Mouse (Mus musculus): ENCODE measurements around the gene Iqcg.

The Iqcg gene

DNA sequence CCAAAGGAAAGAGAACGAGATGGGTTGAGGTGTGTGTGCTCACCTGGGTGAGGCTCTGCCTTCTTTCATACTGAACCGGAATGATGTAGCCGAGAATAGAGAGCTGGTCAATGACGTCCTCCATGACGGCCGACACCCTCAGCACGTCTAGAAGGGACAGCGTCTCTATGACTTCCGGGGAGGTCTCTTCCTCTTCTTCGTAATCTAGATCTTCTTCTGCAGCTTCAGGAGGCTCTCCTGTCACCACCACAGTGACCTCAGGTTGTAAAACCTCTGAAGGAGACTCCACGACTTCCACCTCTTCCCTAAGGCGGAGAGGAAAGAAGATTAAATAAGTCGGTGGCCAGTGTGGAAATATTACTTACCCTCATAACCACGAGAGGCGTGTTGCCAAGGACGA lies 6.2 kb downstream of the Iqcg start:
- DNase-seq, result no peak

DNA sequence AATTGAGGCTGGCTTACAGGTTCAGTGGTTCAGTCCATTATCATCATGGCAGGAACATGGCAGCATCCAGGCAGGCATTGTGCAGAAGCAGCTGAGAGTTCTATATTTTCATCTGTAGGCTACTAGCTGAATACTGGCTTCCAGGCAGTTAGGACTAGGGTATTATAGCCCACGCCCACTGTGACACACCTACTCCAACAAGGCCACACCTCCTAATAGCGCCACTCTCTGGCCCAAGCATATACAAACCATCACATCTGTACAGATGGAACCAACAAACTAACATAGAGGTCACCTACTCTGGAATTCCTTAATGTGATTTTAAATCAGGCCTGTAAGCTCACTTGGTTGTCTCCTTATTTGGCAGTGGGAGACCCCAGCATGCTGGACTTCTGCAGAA lies 7.3 kb downstream of the Iqcg start:
- DNase-seq, result no peak

GRCm38 (mm10) chr16:33048004-33048403 lies 8.0 kb downstream of the Iqcg start:
- no peak for DNase-seq

- peak; percentile 23 for DNase-seq
Measured at GRCm38 (mm10) chr16:33043268-33043667, 12.8 kb downstream of the Iqcg start.

DNA sequence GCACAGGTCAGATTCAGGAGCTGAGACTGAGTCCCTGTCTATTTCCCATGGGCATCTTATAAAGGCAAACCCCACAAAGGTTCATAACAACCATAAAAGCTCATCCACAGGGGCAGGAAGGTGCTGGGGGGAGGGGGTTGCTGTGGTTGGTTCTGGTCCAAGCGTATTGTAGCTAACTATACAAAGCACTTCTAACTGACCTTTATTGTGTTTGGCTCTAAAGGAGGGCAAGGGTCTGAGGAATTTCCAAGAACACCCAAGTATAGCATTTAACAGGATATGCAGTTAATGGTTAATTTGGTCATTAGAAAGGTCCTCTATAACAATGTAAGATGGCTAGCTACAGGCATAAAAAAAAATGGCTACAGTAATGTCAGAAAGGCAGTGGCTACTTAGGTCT lies 13.3 kb downstream of the Iqcg start:
- no peak for DNase-seq

DNA sequence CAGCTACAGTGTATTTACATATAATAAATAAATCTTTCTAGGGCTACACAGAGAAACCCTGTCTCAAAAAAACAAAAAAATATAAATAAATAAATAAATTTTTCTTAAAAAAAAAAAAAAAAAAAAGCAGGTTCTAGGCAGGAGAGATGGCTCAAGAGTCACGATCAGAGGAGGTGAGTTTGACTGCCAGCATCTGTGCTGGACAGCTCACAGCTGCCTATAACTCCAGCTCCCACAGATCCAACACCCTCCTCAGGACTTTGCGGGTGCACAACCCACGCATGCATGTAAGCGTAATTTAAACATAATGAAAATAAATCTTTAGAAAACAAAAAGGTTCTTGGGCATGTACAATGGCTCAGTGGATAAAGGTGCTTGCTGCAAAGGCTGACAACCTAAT lies 20.0 kb downstream of the Iqcg start:
- no peak for DNase-seq

DNA sequence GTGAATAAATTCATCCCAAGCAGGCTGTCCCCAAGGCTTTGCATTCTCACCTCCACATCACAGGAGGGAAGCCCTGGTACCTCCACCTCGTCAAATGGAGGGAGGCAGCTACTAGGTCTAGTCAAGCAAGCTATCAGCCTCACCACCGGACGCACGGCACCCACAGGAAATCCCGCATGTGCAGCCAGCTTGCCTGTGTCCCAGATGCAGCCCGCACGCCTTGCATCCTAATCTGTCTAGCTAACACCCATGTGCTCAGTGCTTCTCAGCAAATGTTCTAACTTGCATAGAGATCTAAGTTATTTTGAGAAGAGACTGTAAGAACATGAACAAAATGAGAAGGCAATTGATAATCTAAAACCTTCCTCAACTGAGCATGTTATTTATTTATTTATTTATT lies 29.7 kb downstream of the Iqcg start:
- DNase-seq, result peak; percentile 41

DNA sequence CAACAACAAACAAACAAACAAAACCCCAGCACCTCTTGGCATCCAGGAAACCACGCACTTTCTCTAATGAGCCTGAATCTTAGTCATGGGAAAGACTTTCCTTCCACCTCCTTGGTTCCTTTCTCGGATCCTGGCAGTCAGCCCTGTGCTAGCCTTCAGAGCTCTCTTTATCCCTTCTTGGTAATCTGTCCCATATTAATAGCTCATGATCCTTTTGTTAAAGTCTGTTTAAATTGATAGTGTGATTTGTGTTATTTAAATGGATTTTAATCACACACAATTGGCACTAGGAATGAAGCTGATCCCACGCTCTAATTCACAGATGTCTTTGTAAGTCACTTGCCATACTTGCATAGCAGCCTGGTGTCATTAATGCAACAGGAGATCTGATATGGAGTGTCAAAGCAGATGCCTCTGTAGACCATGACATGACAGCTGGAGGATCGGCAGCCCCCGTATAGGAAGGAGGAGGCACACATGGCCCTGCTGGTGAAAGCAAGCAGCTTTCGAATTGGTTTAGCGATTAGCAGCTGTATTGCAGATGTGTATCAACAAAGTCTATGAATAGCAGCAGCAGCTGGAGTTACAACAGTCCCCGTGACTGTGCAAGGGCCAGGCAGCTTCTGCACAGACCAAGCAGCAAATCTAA lies 31.4 kb downstream of the Iqcg start:
- peak; percentile 12 for DNase-seq

GRCm38 (mm10) chr16:33023750-33024149 lies 32.3 kb downstream of the Iqcg start:
- DNase-seq, result peak; percentile 88

DNA sequence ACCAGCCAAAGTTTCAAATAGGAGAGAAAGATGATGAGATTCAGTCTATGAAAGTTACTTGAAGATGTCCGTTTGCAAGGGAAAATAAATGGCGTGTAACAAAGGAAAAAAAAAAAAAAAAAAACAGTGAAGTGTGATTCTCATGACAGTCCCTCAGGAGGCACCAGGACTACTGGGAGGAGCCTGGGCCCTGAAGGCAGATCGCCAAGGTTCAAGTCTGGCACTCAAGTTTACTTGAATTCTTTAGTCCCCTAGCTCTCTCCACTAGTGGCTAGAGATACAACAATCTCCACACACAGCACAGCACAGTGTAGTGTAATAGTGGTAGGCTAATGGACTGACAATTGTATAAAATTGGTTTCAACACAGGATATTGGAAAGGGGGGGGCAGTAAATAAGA lies 34.6 kb downstream of the Iqcg start:
- DNase-seq, result no peak

DNA sequence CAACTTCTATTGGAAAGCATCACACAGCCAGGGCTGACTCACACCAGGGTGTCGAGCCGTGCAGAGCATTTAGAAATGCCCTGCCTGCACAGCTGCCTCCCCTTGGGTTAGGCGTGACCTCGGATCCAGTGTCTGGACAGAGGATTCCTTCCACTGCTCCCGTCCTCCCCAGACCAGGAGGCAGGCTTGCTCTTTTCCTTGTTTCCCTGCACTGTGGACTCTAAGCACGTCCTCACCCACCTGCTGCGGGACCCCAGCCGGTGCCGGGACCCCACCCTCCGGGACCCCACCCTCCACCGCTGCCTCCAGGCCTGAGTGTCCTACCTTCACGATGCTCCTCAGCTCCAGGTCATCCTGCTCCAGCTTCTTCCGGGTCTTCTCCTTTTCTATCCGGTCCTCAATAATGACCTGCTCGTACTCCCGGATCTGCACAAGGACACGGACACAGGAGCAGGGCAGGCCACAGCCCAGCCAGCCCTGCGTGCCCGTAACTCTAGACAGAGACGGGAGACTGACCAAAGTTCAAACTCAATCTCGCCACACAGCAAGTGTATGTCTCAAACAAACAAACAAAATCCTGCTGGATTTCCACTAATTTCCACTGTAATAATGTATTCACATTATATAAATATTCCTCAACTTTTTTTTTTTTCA lies 36.8 kb downstream of the Iqcg start:
- no peak for DNase-seq

DNA sequence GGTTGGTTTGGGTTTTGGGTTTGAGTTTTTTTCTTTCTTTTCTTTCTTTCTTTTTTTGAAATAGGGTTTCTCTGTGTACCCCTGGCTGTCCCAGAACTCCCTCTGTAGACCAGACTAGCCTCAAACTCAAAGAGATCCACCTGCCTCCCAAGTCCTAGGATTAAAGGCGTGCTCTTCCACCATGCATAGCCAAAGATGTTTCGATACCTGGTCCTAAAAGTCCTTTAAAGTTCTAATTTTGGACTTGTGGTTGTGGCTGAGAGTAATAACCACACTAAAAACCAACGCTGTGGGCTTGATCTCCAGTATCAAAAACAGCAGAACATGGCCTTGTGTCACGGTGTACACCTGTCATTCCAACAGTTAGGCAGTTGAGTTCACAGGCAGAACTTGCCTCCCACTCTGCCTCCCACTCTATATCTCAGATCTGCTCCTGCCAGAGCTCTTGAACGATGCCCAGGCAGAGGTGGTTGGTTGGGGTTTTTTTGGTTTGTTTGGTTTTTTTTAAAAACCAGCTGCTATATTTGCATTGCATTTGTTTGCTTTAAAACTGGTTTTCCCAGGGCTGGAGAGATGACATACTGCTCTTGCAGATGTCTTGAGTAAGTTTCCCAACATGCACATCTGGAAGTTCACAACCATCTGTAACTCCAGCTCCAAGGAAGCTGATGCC lies 38.2 kb downstream of the Iqcg start:
- DNase-seq, result no peak

GRCm38 (mm10) chr16:33015986-33016385 lies 40.0 kb downstream of the Iqcg start:
- DNase-seq, result no peak

- DNase-seq, result no peak
Measured at GRCm38 (mm10) chr16:33015396-33015907, 40.6 kb downstream of the Iqcg start.

- no peak for DNase-seq
Measured at GRCm38 (mm10) chr16:33014921-33015320, 41.1 kb downstream of the Iqcg start.

GRCm38 (mm10) chr16:33013801-33014200 lies 42.2 kb downstream of the Iqcg start:
- DNase-seq, result no peak

DNA sequence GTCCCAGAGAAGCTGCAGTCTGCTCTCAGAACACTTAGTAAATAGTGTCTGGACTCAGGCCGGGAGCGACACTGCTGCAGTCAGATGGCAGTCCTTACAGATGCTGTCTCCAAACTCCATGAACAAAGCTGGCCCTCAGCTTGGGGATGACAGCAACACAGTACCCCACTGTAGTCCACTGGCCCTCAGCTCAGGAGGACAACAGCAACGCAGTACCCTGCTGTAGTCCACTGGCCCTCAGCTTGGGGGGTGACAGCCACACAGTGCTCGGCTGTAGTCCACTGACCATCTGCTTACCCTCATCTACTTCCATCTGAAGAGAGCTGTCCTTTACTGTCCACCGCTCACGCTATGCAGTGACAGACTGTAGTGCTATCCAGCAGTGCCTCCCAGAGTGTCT lies 45.9 kb downstream of the Iqcg start:
- DNase-seq, result no peak

GRCm38 (mm10) chr16:33007436-33007835 lies 48.6 kb downstream of the Iqcg start:
- DNase-seq, result no peak

GRCm38 (mm10) chr16:33006888-33007287 lies 49.1 kb downstream of the Iqcg start:
- DNase-seq, result no peak

- no peak for DNase-seq
Measured at GRCm38 (mm10) chr16:33005216-33005615, 50.8 kb downstream of the Iqcg start.

GRCm38 (mm10) chr16:32992158-32992557 lies 63.9 kb downstream of the Iqcg start:
- DNase-seq, result no peak

DNA sequence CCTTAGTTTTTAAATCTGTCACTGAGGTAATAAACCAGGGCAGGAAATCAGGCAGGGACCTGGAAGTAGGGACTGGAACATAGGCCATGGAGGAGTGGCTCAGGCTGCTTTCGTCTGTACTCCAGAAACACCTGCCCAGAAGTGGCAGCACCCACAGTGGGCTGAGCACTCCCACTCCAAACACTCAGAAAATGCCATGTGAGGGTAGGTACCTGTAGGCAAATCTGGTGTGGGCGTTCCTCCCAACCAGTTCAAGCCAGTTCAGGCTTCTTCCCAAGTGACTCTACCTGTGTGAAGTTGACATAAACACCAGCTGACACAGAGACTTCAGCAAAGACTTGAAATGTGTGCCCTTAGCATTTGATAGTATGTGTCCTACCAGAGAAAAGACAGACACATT lies 71.4 kb downstream of the Iqcg start:
- no peak for DNase-seq

GRCm38 (mm10) chr16:32981405-32981804 lies 74.6 kb downstream of the Iqcg start:
- no peak for DNase-seq

DNA sequence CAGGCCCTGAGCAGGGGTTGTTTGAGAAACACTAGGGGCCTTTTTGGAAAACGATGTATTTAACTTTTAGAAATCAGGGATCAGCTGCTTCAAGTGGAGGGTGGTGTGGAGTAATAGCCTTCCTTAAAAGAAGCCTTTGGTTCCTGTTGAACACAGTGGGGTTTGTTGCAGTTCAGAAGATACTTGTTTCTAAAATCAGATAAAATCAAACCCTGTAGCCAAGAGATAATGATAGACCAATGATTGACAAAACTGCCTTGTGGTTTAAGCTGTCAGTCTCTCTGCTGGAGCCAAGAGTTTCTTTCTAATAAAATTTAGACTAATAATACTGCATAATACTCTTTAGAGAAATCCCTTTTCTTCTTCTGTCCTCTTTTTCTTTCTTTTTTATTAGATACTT lies 75.8 kb downstream of the Iqcg start:
- no peak for DNase-seq
